Comparison of ENCODE assay signal across 8 mouse cellular contexts in genomic region chr15:80263610-80264575, GRCm38 (mm10). TPM values are rescaled to one million over a fixed set of nuclear protein-coding genes. Genes with fewer than 3 reads are reported as not detected.
A peak's percentile ranks its signal among the peaks of the same experiment; 100 is the strongest.
DNase-seq lines count a peak whose midpoint lies in the region; ATAC-seq and TF ChIP-seq lines count a peak whose summit lies in the region.

TSS of gene Rps19bp1 (minus strand) at chr15:80264315.

- 1% methylated on average over 66 of the region's 66 CpGs for WGBS in embryonic facial prominence, embryonic 12.5 days
- WGBS in kidney, adult 2 months, result under 1% methylated on average over 66 of the region's 66 CpGs
- WGBS in limb, embryonic 13.5 days, result 1% methylated on average over 64 of the region's 66 CpGs
- WGBS in midbrain, embryonic 16.5 days, result 2% methylated on average over 64 of the region's 66 CpGs

- H3K27me3 ChIP-seq in embryonic facial prominence, embryonic 12.5 days, result no peaks in the 10 kb centered on the region
- H3K27me3 ChIP-seq in kidney, adult 2 months (replicated peaks; ENCODE audit: control insufficient read depth, insufficient read depth, low read length), result no peaks in the 10 kb centered on the region
- no peaks in the 10 kb centered on the region for H3K27me3 ChIP-seq in limb, embryonic 13.5 days
- H3K27me3 ChIP-seq in midbrain, embryonic 16.5 days (ENCODE audit: control insufficient read depth, insufficient read depth, low read depth, low read length), result no peaks in the 10 kb centered on the region

- peak within 1 kb of the TSS; percentile 81 for H3K4me2 ChIP-seq in embryonic facial prominence, embryonic 12.5 days (replicated peaks)
- H3K4me2 ChIP-seq in limb, embryonic 13.5 days (replicated peaks), result peak within 1 kb of the TSS; percentile 92
- peak within 1 kb of the TSS; percentile 96 for H3K4me2 ChIP-seq in midbrain, embryonic 16.5 days (ENCODE audit: low read length)

- H3K36me3 ChIP-seq in embryonic facial prominence, embryonic 12.5 days, result peaks cover 22% of the 10 kb centered on the region
- no peaks in the 10 kb centered on the region for H3K36me3 ChIP-seq in kidney, adult 2 months (ENCODE audit: control insufficient read depth, insufficient read depth, low read length)
- peaks cover 25% of the 10 kb centered on the region for H3K36me3 ChIP-seq in limb, embryonic 13.5 days
- H3K36me3 ChIP-seq in midbrain, embryonic 16.5 days (ENCODE audit: control insufficient read depth, insufficient read depth, low read length), result peaks cover 5% of the 10 kb centered on the region; the same call in 1 of the 2 replicates

- peak; percentile 32 for TF ChIP-seq POLR2A in kidney, adult 2 months (IDR thresholded peaks at IDR 0.05; ENCODE audit: low read depth, low read length)

- no peaks in the 10 kb centered on the region for H3K9me3 ChIP-seq in embryonic facial prominence, embryonic 12.5 days
- no peaks in the 10 kb centered on the region for H3K9me3 ChIP-seq in limb, embryonic 13.5 days
- H3K9me3 ChIP-seq in midbrain, embryonic 16.5 days (replicated peaks; ENCODE audit: control insufficient read depth, low read length, poor library complexity, severe bottlenecking), result no peaks in the 10 kb centered on the region

- H3K9ac ChIP-seq in embryonic facial prominence, embryonic 12.5 days, result peak within 1 kb of the TSS; percentile 90
- peak within 1 kb of the TSS; percentile 89 for H3K9ac ChIP-seq in limb, embryonic 13.5 days
- H3K9ac ChIP-seq in midbrain, embryonic 16.5 days (ENCODE audit: low read depth, low read length), result peak within 1 kb of the TSS; percentile 86

- peaks cover 12% of the 10 kb centered on the region for H3K4me1 ChIP-seq in embryonic facial prominence, embryonic 12.5 days
- peaks cover 11% of the 10 kb centered on the region; the same call in 1 of the 2 replicates for H3K4me1 ChIP-seq in kidney, adult 2 months (ENCODE audit: control insufficient read depth, insufficient read depth, low read length)
- H3K4me1 ChIP-seq in limb, embryonic 13.5 days, result peaks cover 22% of the 10 kb centered on the region
- H3K4me1 ChIP-seq in midbrain, embryonic 16.5 days (ENCODE audit: control insufficient read depth, insufficient read depth, low read length), result peaks cover 18% of the 10 kb centered on the region

- peak within 1 kb of the TSS; percentile 63; the same call in 1 of the 2 replicates for H3K27ac ChIP-seq in embryonic facial prominence, embryonic 12.5 days
- H3K27ac ChIP-seq in kidney, adult 2 months (ENCODE audit: insufficient read depth, low read depth, low read length), result peak within 1 kb of the TSS; percentile 75
- H3K27ac ChIP-seq in limb, embryonic 13.5 days, result peak within 1 kb of the TSS; percentile 44
- H3K27ac ChIP-seq in midbrain, embryonic 16.5 days (ENCODE audit: low read length), result peak within 1 kb of the TSS; percentile 73

- TF ChIP-seq CTCF in kidney, adult 2 months (conservative IDR thresholded peaks at IDR 0.05; ENCODE audit: insufficient read depth, insufficient read length, low read depth, low read length), result no peak

- peak within 1 kb of the TSS; percentile 94 for H3K4me3 ChIP-seq in embryonic facial prominence, embryonic 12.5 days
- peak within 1 kb of the TSS; percentile 85 for H3K4me3 ChIP-seq in kidney, adult 2 months (ENCODE audit: insufficient read depth, low read depth, low read length)
- H3K4me3 ChIP-seq in limb, embryonic 13.5 days, result peak within 1 kb of the TSS; percentile 89
- H3K4me3 ChIP-seq in midbrain, embryonic 16.5 days (ENCODE audit: low read depth, low read length), result peak within 1 kb of the TSS; percentile 83

- peak; percentile 86 for ATAC-seq in embryonic facial prominence, embryonic 12.5 days (ENCODE audit: insufficient number of reproducible peaks, insufficient read depth, low FRiP score, low TSS enrichment)
- ATAC-seq in limb, embryonic 13.5 days (ENCODE audit: low FRiP score, low read depth), result peak; percentile 92
- ATAC-seq in midbrain, embryonic 16.5 days, result peak; percentile 89

- DNase-seq in 3134 (ENCODE audit: extremely low read depth, insufficient read length, low spot score), result peak; percentile 92
- DNase-seq in adrenal gland, postnatal 25 days, result peak; percentile 88
- peak; percentile 92 to 93 for DNase-seq in heart, adult 18-20 months
- DNase-seq in kidney, adult 2 months, result peak; percentile 93
- peak; percentile 84 to 93 for DNase-seq in spleen, postnatal 10 days (ENCODE audit: low spot score in 2 of 2)

RNA-seq across cellular contexts. Expression of gene Rps19bp1, which starts in this region (rescaled TPM):
- total RNA-seq in adrenal gland, postnatal 25 days (2021), result 36.2 and 37.9 TPM in 2 replicates
- polyA plus RNA-seq in embryonic facial prominence, embryonic 12.5 days (2016; fragmentation: Nextera tagmentation; extraction: Ambion mirVana), result 65.3 and 65.9 TPM in 2 replicates
- total RNA-seq in heart, adult 18-20 months (2021), result 10 to 100 TPM; 17.0 to 17.4 TPM
- 25.8 and 29.9 TPM in 2 replicates for polyA plus RNA-seq in kidney, adult 2 months (2012; rRNA removed)
- polyA plus RNA-seq in limb, embryonic 13.5 days (2015; fragmentation: Nextera tagmentation; extraction: Ambion mirVana), result 58.9 and 59.3 TPM in 2 replicates
- polyA plus RNA-seq in midbrain, embryonic 16.5 days (2015; fragmentation: Nextera tagmentation; extraction: Ambion mirVana), result 74.9 and 79.6 TPM in 2 replicates

Comparison
In these comparisons a context has a peak if more than half of its experiments do, and no peak if none do; other contexts are left out.
1. Peak in every context shown above with its lines: DNase-seq, ATAC-seq, H3K4me3 ChIP-seq and H3K27ac ChIP-seq.